Mouse (Mus musculus): ENCODE data around the gene Lrfn3. TPM values are rescaled to one million over a fixed set of nuclear protein-coding genes. Genes with fewer than 3 reads are reported as not detected.

The Lrfn3 gene
- 10 to 100 TPM in 1 of 2 experiments, 1 to 10 TPM in 1; 7.4 to 14.7 TPM for total RNA-seq (2021)
- long read RNA-seq, experiment 1, transcript Lrfn3-201 (3 exons, 2,886 nt): major isoform, 11 of 14 reads
- long read RNA-seq, experiment 1, partial matches to known transcripts: 2 of 14 reads
- long read RNA-seq, experiment 1, other reads (novel, unspliced or antisense): 1 of 14 reads
- long read RNA-seq, experiment 2, partial matches to known transcripts: 1 of 3 reads
- long read RNA-seq, experiment 2, other reads (novel, unspliced or antisense): 0 of 3 reads

GRCm38 (mm10) chr7:30362652-30363343, at the start of gene Lrfn3:
Gene Lrfn3 (minus strand): TSS chr7:30362772.
- peak; percentile 51 to 76 for DNase-seq

GRCm38 (mm10) chr7:30411023-30411422, 48.5 kb upstream of the Lrfn3 start:
- DNase-seq: no peak

- DNase-seq: no peak
Observed at GRCm38 (mm10) chr7:30409789-30410188, 47.2 kb upstream of the Lrfn3 start.

GRCm38 (mm10) chr7:30408639-30409038, 46.1 kb upstream of the Lrfn3 start:
- no peak for DNase-seq

DNA sequence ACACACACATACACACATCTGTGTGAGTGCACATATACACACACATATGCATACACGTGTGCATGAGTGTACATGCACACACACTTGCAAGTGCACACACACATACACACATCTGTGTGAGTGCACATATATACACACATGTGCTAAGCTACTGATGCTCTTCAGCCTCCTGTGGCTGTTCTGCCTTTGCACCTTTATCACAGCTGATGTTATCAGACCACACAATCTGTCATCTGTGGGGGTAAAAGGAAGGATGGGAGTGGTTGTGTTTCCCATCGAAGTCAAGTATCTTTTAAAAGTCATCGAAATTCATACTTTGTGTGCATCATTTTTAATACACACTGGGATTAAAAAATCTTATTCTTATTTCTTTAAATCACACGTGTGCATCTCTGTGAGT, 39.8 kb upstream of the Lrfn3 start:
- no peak for DNase-seq

GRCm38 (mm10) chr7:30399671-30400070, 37.1 kb upstream of the Lrfn3 start:
- no peak for DNase-seq

GRCm38 (mm10) chr7:30394871-30395270, 32.3 kb upstream of the Lrfn3 start:
- no peak for DNase-seq

GRCm38 (mm10) chr7:30394379-30394778, 31.8 kb upstream of the Lrfn3 start:
- peak; percentile 43 to 56 for DNase-seq

DNA sequence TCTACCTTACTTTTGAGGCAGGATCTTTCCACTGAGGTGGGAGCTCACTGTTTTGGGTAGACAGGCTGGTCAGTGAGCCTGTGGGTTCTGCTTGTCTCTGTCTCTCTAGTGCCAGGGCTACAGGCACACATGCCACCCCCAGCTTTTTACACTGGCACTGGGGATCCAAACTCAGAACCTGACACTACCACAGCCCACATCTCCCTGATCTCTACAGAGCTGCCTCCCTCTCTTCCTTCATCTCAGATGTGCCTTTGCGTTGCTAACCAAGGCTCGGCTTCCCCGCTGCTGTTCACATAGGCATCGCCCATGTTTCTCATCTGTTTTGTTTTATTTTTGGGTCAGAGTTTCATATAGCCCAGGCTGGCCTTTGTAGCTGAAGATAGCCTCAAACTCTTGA, 31.1 kb upstream of the Lrfn3 start:
- DNase-seq: no peak

DNA sequence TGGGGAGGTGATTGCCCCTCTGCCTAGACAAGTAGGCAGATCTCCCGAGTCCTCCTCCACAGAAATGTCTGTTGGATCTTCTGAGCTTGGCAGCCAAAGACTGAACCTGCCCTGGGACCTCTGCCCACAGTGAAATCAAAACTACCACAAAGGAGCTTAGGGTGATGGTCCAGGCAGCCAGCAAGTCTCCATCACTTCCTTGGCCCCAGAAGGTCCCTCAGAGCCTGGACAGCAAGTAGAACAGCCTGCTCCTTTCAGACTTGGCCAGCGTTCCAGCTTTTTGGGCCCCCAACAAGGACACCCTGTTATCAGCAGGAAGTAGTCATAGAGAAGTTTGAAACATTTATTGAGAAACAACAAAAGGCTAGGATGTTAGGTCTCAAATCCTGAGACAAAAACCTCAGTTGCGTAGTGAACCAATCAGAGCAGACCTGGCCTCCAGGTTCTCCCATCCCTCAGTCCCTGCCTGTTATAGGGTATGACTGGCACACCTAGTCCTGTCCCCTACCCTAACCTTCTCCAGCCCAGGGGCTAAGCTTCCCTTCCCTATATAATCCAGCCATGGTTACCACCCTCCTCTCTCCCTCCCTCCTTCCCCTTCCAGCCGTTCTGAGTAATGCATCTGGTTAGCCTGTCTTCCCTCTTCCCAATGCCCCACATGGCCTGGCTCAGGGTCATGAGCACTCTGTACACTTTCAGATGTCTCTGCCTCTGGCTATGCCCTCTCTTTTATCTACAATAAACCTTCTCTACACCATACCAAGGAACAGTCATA, 30.4 kb upstream of the Lrfn3 start:
- peak in 1 of 2 experiments; percentile 36 for DNase-seq

- DNase-seq: no peak
Observed at GRCm38 (mm10) chr7:30384106-30384505, 21.5 kb upstream of the Lrfn3 start.

- no peak for DNase-seq
Observed at GRCm38 (mm10) chr7:30380061-30380460, 17.5 kb upstream of the Lrfn3 start.

GRCm38 (mm10) chr7:30373501-30373962, 11.0 kb upstream of the Lrfn3 start:
- peak; percentile 92 for DNase-seq

- no peak for DNase-seq
Observed at GRCm38 (mm10) chr7:30367466-30367865, 4.9 kb upstream of the Lrfn3 start.

GRCm38 (mm10) chr7:30363344-30363738, 769 bp upstream of the Lrfn3 start:
- DNase-seq: no peak

DNA sequence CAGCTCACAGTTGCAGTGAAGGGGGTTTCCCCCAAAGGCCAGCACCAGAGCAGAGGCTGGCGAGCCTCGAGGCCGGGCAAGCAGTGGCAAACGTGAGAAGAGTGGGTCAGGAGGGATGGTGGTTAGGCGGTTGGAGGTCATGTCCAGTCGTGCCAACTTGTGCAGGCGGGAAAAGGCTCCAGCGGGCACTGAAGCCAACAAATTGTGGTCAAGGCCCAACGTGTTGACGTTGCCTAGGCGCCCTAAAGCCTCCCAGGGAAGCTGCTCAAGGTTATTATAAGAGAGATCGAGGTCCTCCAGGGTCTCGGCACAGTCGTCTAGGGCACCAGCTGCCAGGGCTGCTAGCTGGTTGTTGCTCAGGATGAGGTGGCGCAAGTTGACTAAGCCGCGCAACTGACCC, 2.5 kb downstream of the Lrfn3 start:
- DNase-seq: peak; percentile 33 to 81

- no peak for DNase-seq
Observed at GRCm38 (mm10) chr7:30359276-30359865, 3.2 kb downstream of the Lrfn3 start.

DNA sequence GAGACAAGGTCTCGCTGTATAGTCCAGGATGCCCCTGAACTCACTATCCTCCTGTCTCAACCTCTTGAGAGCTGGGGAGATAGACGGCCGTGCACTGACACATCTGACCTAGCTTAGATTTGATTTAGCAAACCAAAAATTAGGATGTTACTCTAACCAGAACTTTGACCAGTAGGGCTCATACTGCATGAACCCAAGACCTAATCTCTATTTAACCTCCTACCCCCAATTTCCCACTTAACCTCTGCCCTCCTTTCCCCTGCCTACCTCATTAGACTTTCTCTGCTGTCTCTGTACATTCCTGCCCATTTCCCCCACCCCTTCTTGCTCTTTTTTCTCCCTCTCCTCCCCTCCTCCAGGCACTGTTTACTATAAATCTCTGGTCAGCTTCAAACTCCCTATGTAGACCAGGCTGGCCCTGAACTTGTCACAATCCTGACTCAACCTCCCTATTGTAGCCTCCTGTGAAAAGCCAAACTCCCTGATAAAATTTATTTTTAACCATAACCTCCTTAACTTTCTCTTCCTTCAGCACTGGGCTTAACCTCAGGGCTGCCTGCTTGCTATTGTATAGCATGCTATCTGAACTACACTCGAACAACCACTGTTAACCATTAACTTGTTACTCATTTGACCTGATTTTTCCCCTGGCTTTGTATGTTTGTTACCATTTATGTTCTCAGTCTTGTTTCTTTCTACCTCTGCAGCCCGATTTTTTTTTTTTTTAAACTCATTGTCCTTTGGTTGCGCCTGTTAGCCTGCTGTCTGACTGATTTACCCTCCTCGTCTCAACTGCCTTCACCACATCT, 4.0 kb downstream of the Lrfn3 start:
- no peak for DNase-seq

DNA sequence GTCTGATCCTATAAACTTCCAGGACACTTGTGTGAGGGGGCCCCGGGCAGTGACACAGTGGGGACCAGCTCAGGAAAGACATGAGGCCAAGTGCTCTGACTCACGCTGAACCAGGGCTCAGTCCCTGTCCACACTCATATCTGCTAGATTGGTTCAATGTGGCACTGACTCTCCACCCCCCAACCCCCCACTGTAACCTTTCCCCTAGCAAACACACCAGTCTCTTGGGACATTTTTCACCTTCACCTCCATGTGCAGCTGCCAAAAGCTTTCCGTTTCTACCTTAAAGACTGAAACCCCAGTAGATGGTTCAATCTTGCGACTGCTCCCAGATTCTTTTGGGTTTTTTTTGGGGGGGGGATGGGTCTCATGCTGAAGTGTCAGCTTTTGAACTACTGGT, 8.5 kb downstream of the Lrfn3 start:
- DNase-seq: peak in 1 of 2 experiments; percentile 35

DNA sequence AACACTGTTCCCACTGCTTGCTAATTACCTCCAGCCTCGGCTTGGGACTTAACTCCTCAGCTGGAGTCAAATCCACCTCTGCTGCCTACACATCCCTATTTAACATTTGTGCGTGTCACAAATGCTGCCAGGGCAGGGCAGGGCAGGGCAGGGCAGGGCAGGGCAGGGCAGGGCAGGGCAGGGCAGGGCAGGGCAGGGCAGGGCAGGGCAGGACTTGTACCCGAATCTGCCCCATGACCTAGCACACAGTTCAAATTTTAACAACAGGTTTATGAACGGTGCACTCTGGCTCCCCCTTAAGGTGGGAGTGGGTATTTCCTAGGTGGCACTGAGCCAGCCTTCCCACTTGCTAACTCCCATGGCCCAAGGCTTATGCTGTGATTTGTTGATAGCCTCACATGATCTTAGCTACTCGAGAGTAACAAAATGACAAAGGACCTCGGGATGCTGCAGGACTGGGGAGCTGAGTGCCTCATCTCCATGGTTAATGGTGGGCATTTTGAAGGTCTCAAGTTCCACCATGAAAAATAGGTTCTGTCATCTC, 9.2 kb downstream of the Lrfn3 start:
- DNase-seq: peak; percentile 65 to 77

GRCm38 (mm10) chr7:30347828-30348227, 14.7 kb downstream of the Lrfn3 start:
- peak; percentile 63 to 81 for DNase-seq

All from adrenal gland, postnatal 36 days (tissue).